Mouse (Mus musculus) midbrain, embryonic 14.5 days (tissue): ENCODE measurements around the gene Nup50. TPM values are rescaled to one million over a fixed set of nuclear protein-coding genes. Genes with fewer than 3 reads are reported as not detected.

ENCODE experiments used
- ATAC-seq: fragments of 200-750 bp; cut with Nextera tagmentation; 2 replicates; pipeline ENCODE4 v1.8.0; 2017; ENCODE audit warnings: moderate number of reproducible peaks, moderate library complexity; ENCODE audit not compliant: low FRiP score, low TSS enrichment
- DNase-seq: peaks from one replicate; pipeline ENCODE4 v3.0.0-alpha.2; 2015
- H3K27ac ChIP-seq: fragments of 300-500 bp; sonication (generic); replicated peaks from 2 replicates; pipeline ENCODE4 v1.5.1; 2014; ENCODE audit warnings: mild to moderate bottlenecking, low read depth, low read length, moderate library complexity
- H3K27me3 ChIP-seq: fragments of 300-500 bp; sonication (generic); 2 replicates; pipeline ENCODE4 v1.6.1; 2014; ENCODE audit warnings: low read length, control low read depth, mixed read lengths; ENCODE audit not compliant: control insufficient read depth, insufficient read depth
- H3K36me3 ChIP-seq: fragments of 300-500 bp; sonication (generic); 2 replicates; pipeline ENCODE4 v1.6.1; 2014; ENCODE audit warnings: low read length, control low read depth; ENCODE audit not compliant: control insufficient read depth, insufficient read depth
- H3K4me1 ChIP-seq: fragments of 300-500 bp; sonication (generic); 2 replicates; pipeline ENCODE4 v1.6.1; 2014; ENCODE audit warnings: mild to moderate bottlenecking, antibody characterized with exemption, low read length, control low read depth; ENCODE audit not compliant: control insufficient read depth, insufficient read depth
- H3K4me2 ChIP-seq: fragments of 300-500 bp; sonication (generic); 2 replicates; pipeline ENCODE4 v1.6.1; 2014; ENCODE audit warnings: mild to moderate bottlenecking, low read length, moderate library complexity
- H3K4me3 ChIP-seq: fragments of 300-500 bp; sonication (generic); replicated peaks from 2 replicates; pipeline ENCODE4 v1.5.1; 2014; ENCODE audit warnings: low read depth, low read length
- H3K9ac ChIP-seq: fragments of 300-500 bp; sonication (generic); replicated peaks from 2 replicates; pipeline ENCODE4 v1.6.1; 2014; ENCODE audit warnings: mild to moderate bottlenecking, low read length, moderate library complexity
- H3K9me3 ChIP-seq: fragments of 300-500 bp; sonication (generic); 2 replicates; pipeline ENCODE4 v1.6.1; 2016; ENCODE audit warnings: low read length, control low read depth, mixed read lengths; ENCODE audit not compliant: control insufficient read depth
- WGBS: fragments of 180-500 bp; shearing (Covaris S2); extraction: QIAGEN DNeasy Blood & Tissue Kit; methylation state at CpG from one replicate; pipeline ENCODE4 v1.1.7; 2014; 5-methylcytosine and 5-hydroxymethylcytosine counted together
- polyA plus RNA-seq: library from polyadenylated mRNA; unstranded; fragments of >200 nt; fragmentation: Nextera tagmentation; extraction: Ambion mirVana; gene quantifications from 2 replicates; pipeline ENCODE4 v1.2.1, GENCODE M21; 2014

The Nup50 gene
- polyA plus RNA-seq, 1 experiment from 2014 or later = 28.7 TPM

DNA sequence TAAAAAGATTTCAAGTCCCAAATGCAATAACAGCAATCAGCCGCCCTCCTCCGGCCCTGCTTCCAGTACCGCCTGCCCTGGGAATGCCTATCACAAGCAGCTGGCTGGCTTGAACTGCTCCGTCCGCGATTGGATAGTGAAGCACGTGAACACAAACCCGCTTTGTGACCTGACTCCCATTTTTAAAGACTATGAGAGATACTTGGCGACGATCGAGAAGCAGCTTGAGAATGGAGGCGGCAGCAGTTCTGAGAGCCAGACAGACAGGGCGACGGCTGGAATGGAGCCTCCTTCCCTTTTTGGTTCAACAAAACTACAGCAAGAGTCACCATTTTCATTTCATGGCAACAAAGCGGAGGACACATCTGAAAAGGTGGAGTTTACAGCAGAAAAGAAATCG lies 11.7 kb downstream of the Nup50 start:
- no peak for DNase-seq
- WGBS = 91% methylated on average over 16 of the region's 16 CpGs
- H3K4me3 ChIP-seq = no peak overlapping the region

DNA sequence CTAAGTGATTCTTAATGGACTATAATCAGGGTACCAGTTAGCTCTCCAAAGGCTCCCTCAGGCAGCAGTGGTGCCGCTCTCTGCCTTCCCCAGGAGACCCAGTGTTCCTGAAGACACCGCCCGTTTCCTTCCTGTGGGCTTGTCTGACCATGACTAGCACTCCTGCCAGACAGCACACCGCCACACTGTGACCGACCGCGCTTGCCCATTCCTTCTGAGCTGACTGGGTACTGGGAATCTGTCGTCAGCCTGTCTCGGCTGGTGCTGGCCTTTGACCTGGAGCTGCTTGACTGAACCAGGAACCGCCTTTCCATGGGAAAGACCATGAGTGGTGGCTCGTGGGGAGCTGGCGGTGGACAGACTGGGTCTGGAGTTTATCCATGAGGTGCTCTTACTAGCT lies 16.9 kb downstream of the Nup50 start:
- ATAC-seq = no peak
- Histone ChIP-seq H3K27me3 (no peaks in the 10 kb centered on the region), H3K36me3 (peaks cover 76% of the 10 kb centered on the region), H3K4me2 (no peak overlapping the region), H3K27ac (no peak overlapping the region), H3K4me1 (no peaks in the 10 kb centered on the region), H3K9me3 (no peaks in the 10 kb centered on the region), H3K4me3 (no peak overlapping the region), H3K9ac (no peak overlapping the region)
- WGBS = 70% methylated on average over 12 of the region's 12 CpGs
- DNase-seq = no peak

More for the DNA sequence above, 11.7 kb downstream of the Nup50 start:
- Histone ChIP-seq H3K36me3 (peaks cover 99% of the 10 kb centered on the region), H3K27ac (no peak overlapping the region), H3K9ac (no peak overlapping the region), H3K27me3 (no peaks in the 10 kb centered on the region), H3K4me2 (no peak overlapping the region), H3K4me1 (no peaks in the 10 kb centered on the region), H3K9me3 (no peaks in the 10 kb centered on the region)
- no peak for ATAC-seq

- H3K36me3 ChIP-seq = peaks cover 67% of the 10 kb centered on the region
- no peaks in the 10 kb centered on the region for H3K4me1 ChIP-seq
- no peak overlapping the region for H3K9ac ChIP-seq
- H3K4me3 ChIP-seq = no peak overlapping the region
- no peak overlapping the region for H3K4me2 ChIP-seq
- 71% methylated on average over 11 of the region's 11 CpGs for WGBS
- ATAC-seq = no peak
- H3K27ac ChIP-seq = no peak overlapping the region
- DNase-seq = no peak
- no peaks in the 10 kb centered on the region for H3K27me3 ChIP-seq
- H3K9me3 ChIP-seq = no peaks in the 10 kb centered on the region
Measured at GRCm38 (mm10) chr15:84942647-84943285, 19.6 kb downstream of the Nup50 start.

GRCm38 (mm10) chr15:84944319-84944718 lies 21.1 kb downstream of the Nup50 start:
- Histone ChIP-seq H3K27ac (no peak overlapping the region), H3K9me3 (no peaks in the 10 kb centered on the region), H3K4me1 (no peaks in the 10 kb centered on the region), H3K4me2 (no peak overlapping the region), H3K9ac (no peak overlapping the region), H3K4me3 (no peak overlapping the region), H3K36me3 (peaks cover 67% of the 10 kb centered on the region), H3K27me3 (no peaks in the 10 kb centered on the region)
- no peak for DNase-seq
- ATAC-seq = no peak
- WGBS = 92% methylated on average over 5 of the region's 5 CpGs

DNA sequence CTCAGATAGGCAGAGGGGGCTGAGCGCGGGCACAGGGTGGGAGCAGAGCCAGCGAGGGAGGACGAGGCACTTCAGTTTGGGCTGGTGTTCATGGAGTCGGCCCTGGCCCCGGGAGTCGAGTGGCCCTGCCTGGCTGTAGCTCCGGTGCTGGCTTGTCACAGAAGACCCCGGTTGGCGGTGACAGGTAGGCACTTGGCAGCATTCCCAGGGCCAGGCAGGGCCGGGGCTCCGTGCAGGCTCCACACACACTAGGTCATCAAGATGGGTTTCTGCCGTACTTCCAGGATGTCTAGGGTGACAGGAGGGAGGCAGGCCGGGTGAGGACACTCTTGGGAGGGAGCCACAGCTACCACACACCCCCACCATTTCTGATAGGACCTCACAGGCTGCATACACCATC lies 25.8 kb downstream of the Nup50 start:
- Histone ChIP-seq H3K4me2 (no peak overlapping the region), H3K4me1 (no peaks in the 10 kb centered on the region), H3K36me3 (peaks cover 80% of the 10 kb centered on the region), H3K27ac (no peak overlapping the region), H3K27me3 (no peaks in the 10 kb centered on the region), H3K4me3 (no peak overlapping the region), H3K9me3 (no peaks in the 10 kb centered on the region), H3K9ac (no peak overlapping the region)
- ATAC-seq (no peak), DNase-seq (no peak)
- WGBS = 92% methylated on average over 14 of the region's 14 CpGs

DNA sequence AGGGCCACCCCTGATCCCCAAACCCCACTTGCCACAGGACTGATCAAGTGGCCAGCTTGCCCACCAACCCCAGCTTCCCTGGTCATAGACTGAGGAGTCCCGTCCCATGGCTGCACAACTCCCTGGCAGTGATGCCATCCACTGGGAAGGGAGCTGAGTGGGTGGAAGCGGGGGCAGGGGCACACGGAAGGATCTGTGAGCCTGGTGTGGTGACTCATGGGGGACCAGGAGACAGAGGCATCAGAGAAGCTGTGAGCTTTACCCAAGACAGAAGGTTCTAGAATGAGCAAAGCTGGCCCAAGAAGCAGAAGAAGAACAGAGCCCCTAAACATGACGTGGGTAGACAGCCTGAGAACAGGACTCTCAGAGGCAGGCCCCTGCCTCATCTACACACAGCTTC lies 26.8 kb downstream of the Nup50 start:
- WGBS = 88% methylated on average over 4 of the region's 4 CpGs
- Histone ChIP-seq H3K4me1 (no peaks in the 10 kb centered on the region), H3K27ac (no peak overlapping the region), H3K27me3 (no peaks in the 10 kb centered on the region), H3K9me3 (no peaks in the 10 kb centered on the region), H3K9ac (no peak overlapping the region), H3K4me3 (no peak overlapping the region), H3K36me3 (peaks cover 91% of the 10 kb centered on the region), H3K4me2 (no peak overlapping the region)
- ATAC-seq (no peak), DNase-seq (no peak)

DNA sequence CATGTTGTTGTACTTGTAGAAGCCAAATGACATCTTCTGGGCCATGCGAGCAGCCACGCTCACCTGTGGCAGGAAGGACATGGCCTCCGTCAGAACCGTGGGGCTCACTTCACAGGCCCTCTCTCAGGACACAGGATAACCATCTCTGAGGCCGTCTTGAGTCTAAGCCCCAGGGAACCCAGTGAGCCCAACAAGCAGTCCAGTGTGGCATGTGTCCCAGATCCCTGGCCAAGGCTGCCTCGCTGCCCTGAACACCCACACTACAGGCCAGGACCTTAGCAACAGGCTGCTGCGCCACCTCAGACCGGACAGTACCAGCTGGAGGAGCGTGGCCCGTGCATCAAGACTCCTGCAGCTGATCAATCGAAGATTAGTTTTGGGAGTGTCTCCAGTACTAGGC lies 30.0 kb downstream of the Nup50 start:
- no peaks in the 10 kb centered on the region for H3K9me3 ChIP-seq
- no peak overlapping the region for H3K9ac ChIP-seq
- 95% methylated on average over 11 of the region's 11 CpGs for WGBS
- peaks cover 7% of the 10 kb centered on the region for H3K4me1 ChIP-seq
- H3K4me3 ChIP-seq = no peak overlapping the region
- no peak overlapping the region for H3K27ac ChIP-seq
- DNase-seq = no peak
- ATAC-seq = no peak
- peaks cover 79% of the 10 kb centered on the region for H3K36me3 ChIP-seq
- no peaks in the 10 kb centered on the region for H3K27me3 ChIP-seq
- no peak overlapping the region for H3K4me2 ChIP-seq

GRCm38 (mm10) chr15:84957851-84958250 lies 34.6 kb downstream of the Nup50 start:
- H3K36me3 ChIP-seq = peaks cover 47% of the 10 kb centered on the region
- no peaks in the 10 kb centered on the region for H3K27me3 ChIP-seq
- ATAC-seq (peak; percentile 35; the same call in 1 of the 2 replicates), DNase-seq (peak; percentile 83)
- 21% methylated on average over 3 of the region's 3 CpGs for WGBS
- no peak overlapping the region for H3K4me3 ChIP-seq
- no peak overlapping the region for H3K27ac ChIP-seq
- H3K4me1 ChIP-seq = peaks cover 17% of the 10 kb centered on the region
- H3K4me2 ChIP-seq = no peak overlapping the region
- no peaks in the 10 kb centered on the region for H3K9me3 ChIP-seq
- H3K9ac ChIP-seq = no peak overlapping the region

- DNase-seq (no peak), ATAC-seq (no peak)
- no peaks in the 10 kb centered on the region for H3K9me3 ChIP-seq
- H3K36me3 ChIP-seq = peaks cover 42% of the 10 kb centered on the region
- no peak overlapping the region for H3K4me3 ChIP-seq
- H3K4me1 ChIP-seq = peaks cover 17% of the 10 kb centered on the region
- H3K27ac ChIP-seq = no peak overlapping the region
- H3K27me3 ChIP-seq = no peaks in the 10 kb centered on the region
- no peak overlapping the region for H3K4me2 ChIP-seq
- H3K9ac ChIP-seq = no peak overlapping the region
- 89% methylated on average over 3 of the region's 3 CpGs for WGBS
Measured at GRCm38 (mm10) chr15:84958331-84958730, 35.1 kb downstream of the Nup50 start.
